Mouse (Mus musculus) MEL (cell line): ENCODE measurements around the gene Gm21976. TPM values are rescaled to one million over a fixed set of nuclear protein-coding genes. Genes with fewer than 3 reads are reported as not detected.

Experiments used
- DNase-seq: peaks from one replicate; pipeline ENCODE4 v3.0.0; 2011; ENCODE audit warnings: low read depth, low spot score
- H3K27ac ChIP-seq: 2 replicates; pipeline ENCODE4 v1.5.1; 2012; ENCODE audit warnings: low read depth, mild to moderate bottlenecking, control low read depth, low read length, moderate library complexity; ENCODE audit not compliant: control insufficient read depth
- H3K27me3 ChIP-seq, 2 experiments: fragments of 150-350 bp in 1 of 2; sonication (generic) in 1 of 2; 2 replicates each; pipeline ENCODE4 v1.6.1; 2012; ENCODE audit warnings: low read length in 2 of 2, mild to moderate bottlenecking in 2 of 2, improper control_type of control experiment in 1 of 2, moderate library complexity in 1 of 2; ENCODE audit not compliant: insufficient read depth in 2 of 2, control insufficient read depth in 1 of 2
- H3K36me3 ChIP-seq, 2 experiments: 2 replicates each; pipeline ENCODE4 v1.6.1; 2012 to 2014; ENCODE audit warnings: low read length in 2 of 2, improper control_type of control experiment in 1 of 2, inconsistent platforms in 1 of 2, mild to moderate bottlenecking in 1 of 2; ENCODE audit not compliant: insufficient read depth in 2 of 2, control insufficient read depth in 1 of 2
- H3K4me1 ChIP-seq, 2 experiments: fragments of 150-350 bp in 1 of 2; sonication (generic) in 1 of 2; 2 replicates each; pipeline ENCODE4 v1.6.1; 2012; ENCODE audit warnings: low read length in 2 of 2, improper control_type of control experiment in 1 of 2, mild to moderate bottlenecking in 1 of 2; ENCODE audit not compliant: insufficient read depth in 2 of 2, control insufficient read depth in 1 of 2
- H3K4me3 ChIP-seq, 2 experiments: fragments of 150-350 bp in 1 of 2; sonication (generic) in 1 of 2; 2 replicates each; pipeline ENCODE4 v1.5.1; 2012; ENCODE audit warnings: low read depth in 2 of 2, low read length in 2 of 2, mild to moderate bottlenecking in 2 of 2, moderate library complexity in 2 of 2, control low read depth in 1 of 2, improper control_type of control experiment in 1 of 2; ENCODE audit not compliant: control insufficient read depth in 1 of 2, insufficient read depth in 1 of 2
- H3K79me2 ChIP-seq: 2 replicates; pipeline ENCODE4 v1.6.1; 2012; ENCODE audit warnings: mild to moderate bottlenecking, low read length, moderate library complexity; ENCODE audit not compliant: control insufficient read depth, poor library complexity, insufficient read depth
- H3K9ac ChIP-seq: 2 replicates; pipeline ENCODE4 v1.6.1; 2012; ENCODE audit warnings: low read depth, mild to moderate bottlenecking, control low read depth, low read length, moderate library complexity; ENCODE audit not compliant: control insufficient read depth, poor library complexity, severe bottlenecking
- H3K9me3 ChIP-seq: fragments of 150-350 bp; sonication (generic); replicated peaks from 2 replicates; pipeline ENCODE4 v1.6.1; 2012; ENCODE audit warnings: mild to moderate bottlenecking, low read length, improper control_type of control experiment, moderate library complexity; ENCODE audit not compliant: insufficient read depth
- BHLHE40 ChIP-seq: IDR thresholded peaks from 2 replicates; pipeline ENCODE4 v1.6.1; 2012; ENCODE audit warnings: low read depth, mild to moderate bottlenecking, inconsistent platforms, low read length, improper control_type of control experiment, borderline replicate concordance
- CHD1 ChIP-seq: IDR thresholded peaks from 2 replicates; pipeline ENCODE4 v1.6.1; 2012; ENCODE audit warnings: low read depth, mild to moderate bottlenecking, inconsistent platforms, low read length, improper control_type of control experiment
- CTCF ChIP-seq, 3 experiments: IDR thresholded peaks in 2 of 3; conservative IDR thresholded peaks in 1 of 3; 2 replicates each; pipeline ENCODE4 v1.5.1; 2011 to 2012; ENCODE audit warnings: low read length in 3 of 3, low read depth in 2 of 3, mild to moderate bottlenecking in 2 of 3, improper control_type of control experiment in 1 of 3, inconsistent platforms in 1 of 3, mixed read lengths in 1 of 3, moderate library complexity in 1 of 3; ENCODE audit not compliant: control insufficient read depth in 1 of 3, insufficient read depth in 1 of 3, poor library complexity in 1 of 3, severe bottlenecking in 1 of 3
- E2F4 ChIP-seq: IDR thresholded peaks from 2 replicates; pipeline ENCODE4 v1.6.1; 2011; ENCODE audit warnings: low read depth, low read length, improper control_type of control experiment, borderline replicate concordance
- ELF1 ChIP-seq: IDR thresholded peaks from 2 replicates; pipeline ENCODE4 v1.6.1; 2014; ENCODE audit warnings: low read depth, mild to moderate bottlenecking, inconsistent platforms, low read length, improper control_type of control experiment, moderate library complexity
- EP300 ChIP-seq, 2 experiments: IDR thresholded peaks; 2 replicates each; pipeline ENCODE4 v1.6.1; 2011; ENCODE audit warnings: improper control_type of control experiment in 2 of 2, low read length in 2 of 2, low read depth in 1 of 2, mild to moderate bottlenecking in 1 of 2
- ETS1 ChIP-seq: IDR thresholded peaks from 2 replicates; pipeline ENCODE4 v1.6.1; 2012; ENCODE audit warnings: low read depth, mild to moderate bottlenecking, inconsistent platforms, low read length, improper control_type of control experiment, moderate library complexity
- GATA1 ChIP-seq: IDR thresholded peaks from 2 replicates; pipeline ENCODE4 v1.6.1; 2011; ENCODE audit warnings: low read depth, low read length, improper control_type of control experiment
- MAFK ChIP-seq: IDR thresholded peaks from 2 replicates; pipeline ENCODE4 v1.6.1; 2011; ENCODE audit warnings: low read depth, mild to moderate bottlenecking, low read length, improper control_type of control experiment, borderline replicate concordance
- MAZ ChIP-seq: IDR thresholded peaks from 2 replicates; pipeline ENCODE4 v1.6.1; 2012; ENCODE audit warnings: low read depth, mild to moderate bottlenecking, inconsistent platforms, low read length, improper control_type of control experiment
- MXI1 ChIP-seq: IDR thresholded peaks from 2 replicates; pipeline ENCODE4 v1.6.1; 2011; ENCODE audit warnings: mild to moderate bottlenecking, low read depth, low read length, improper control_type of control experiment
- MYB ChIP-seq: IDR thresholded peaks from 2 replicates; pipeline ENCODE4 v1.6.1; 2011; ENCODE audit warnings: mild to moderate bottlenecking, low read depth, low read length, improper control_type of control experiment
- POLR2AphosphoS2 ChIP-seq: IDR thresholded peaks from 2 replicates; pipeline ENCODE4 v1.6.1; 2011; ENCODE audit warnings: low read length, improper control_type of control experiment
- POLR2AphosphoS5 ChIP-seq: IDR thresholded peaks from 2 replicates; pipeline ENCODE4 v1.6.1; 2012; ENCODE audit warnings: low read depth, borderline replicate concordance, mild to moderate bottlenecking, inconsistent platforms, low read length, moderate library complexity, mixed read lengths
- RAD21 ChIP-seq: IDR thresholded peaks from 2 replicates; pipeline ENCODE4 v1.6.1; 2011; ENCODE audit warnings: mild to moderate bottlenecking, low read depth, low read length, improper control_type of control experiment
- TBP ChIP-seq: IDR thresholded peaks from 2 replicates; pipeline ENCODE4 v1.8.0; 2011; ENCODE audit warnings: low read depth, low read length, improper control_type of control experiment
- USF2 ChIP-seq, 2 experiments: IDR thresholded peaks; 2 replicates each; pipeline ENCODE4 v1.6.1; 2011 to 2012; ENCODE audit warnings: improper control_type of control experiment in 2 of 2, low read length in 2 of 2, borderline replicate concordance in 1 of 2, inconsistent platforms in 1 of 2, low read depth in 1 of 2, mild to moderate bottlenecking in 1 of 2; ENCODE audit not compliant: insufficient read depth in 1 of 2
- ZKSCAN1 ChIP-seq: IDR thresholded peaks from 2 replicates; pipeline ENCODE4 v1.6.1; 2012; ENCODE audit warnings: low read depth, mild to moderate bottlenecking, inconsistent platforms, low read length, improper control_type of control experiment, moderate library complexity
- ZMIZ1 ChIP-seq: IDR thresholded peaks from 2 replicates; pipeline ENCODE4 v1.6.1; 2012; ENCODE audit warnings: low read depth, mild to moderate bottlenecking, inconsistent platforms, low read length, improper control_type of control experiment, moderate library complexity
- ZNF384 ChIP-seq: IDR thresholded peaks from 2 replicates; pipeline ENCODE4 v1.6.1; 2012; ENCODE audit warnings: low read depth, mild to moderate bottlenecking, inconsistent platforms, low read length, improper control_type of control experiment
- polyA plus RNA-seq, 2 experiments: library from polyadenylated mRNA; stranded (reverse) in 1 of 2; unstranded in 1 of 2; fragments of >175 nt in 1 of 2; fragments of >200 nt in 1 of 2; gene quantifications; 2 replicates each; pipeline versions ENCODE4 v1.2.1 to v1.2.4; 2012; ENCODE audit warnings: low replicate concordance in 2 of 2, low read depth in 1 of 2; ENCODE audit not compliant: insufficient read length in 2 of 2, insufficient read depth in 1 of 2, missing spikeins in 1 of 2
- total RNA-seq: library from RNA; depleted of rRNA; stranded (reverse); fragments of 300-350 nt; gene quantifications from 2 replicates; pipeline ENCODE4 v1.2.3, GENCODE M21; 2012

Gm21976 gene
- total and polyA plus RNA-seq, 3 experiments = not detected

GRCm38 (mm10) chr13:98305257-98305656 is 25.6 kb downstream of the Gm21976 start:
- H3K9ac ChIP-seq = no peak overlapping the region
- DNase-seq = no peak
- no peaks in the 10 kb centered on the region for H3K27me3 ChIP-seq
- H3K36me3 ChIP-seq = peaks cover 4 to 17% of the 10 kb centered on the region in 2 experiments
- H3K9me3 ChIP-seq = no peaks in the 10 kb centered on the region
- H3K4me1 ChIP-seq = peaks cover 0 to 3% of the 10 kb centered on the region in 2 experiments; a peak in 2 of 4 replicates
- TF ChIP-seq POLR2AphosphoS5 (no peak), EP300 (IDR thresholded peaks at IDR 0.05; ENCODE audit: low read depth in 1 of 2, low read length in 2 of 2) (no peak)
- H3K4me3 ChIP-seq = no peak overlapping the region
- no peaks in the 10 kb centered on the region for H3K79me2 ChIP-seq
- no peak overlapping the region for H3K27ac ChIP-seq

- DNase-seq = no peak
- Histone ChIP-seq H3K9ac (no peak overlapping the region), H3K9me3 (no peaks in the 10 kb centered on the region), H3K4me3 (no peak overlapping the region), H3K27ac (no peak overlapping the region), H3K79me2 (peaks cover 4% of the 10 kb centered on the region; the same call in 1 of the 2 replicates), H3K4me1 (peaks cover 0 to 3% of the 10 kb centered on the region in 2 experiments; a peak in 2 of 4 replicates), H3K27me3 (no peaks in the 10 kb centered on the region), H3K36me3 (peaks cover 15 to 26% of the 10 kb centered on the region in 2 experiments)
- TF ChIP-seq TBP = no peak
- TF ChIP-seq CHD1 = no peak
- TF ChIP-seq ZKSCAN1 = no peak
- TF ChIP-seq EP300 (IDR thresholded peaks at IDR 0.05; ENCODE audit: low read depth in 1 of 2, low read length in 2 of 2) = no peak
- TF ChIP-seq MAZ = no peak
- no peak for TF ChIP-seq MAFK
- no peak for TF ChIP-seq ELF1
- no peak for TF ChIP-seq RAD21
- no peak for TF ChIP-seq POLR2AphosphoS2
- TF ChIP-seq MXI1 = no peak
- no peak for TF ChIP-seq USF2 (IDR thresholded peaks at IDR 0.05; ENCODE audit: borderline replicate concordance in 1 of 2, insufficient read depth in 1 of 2, low read depth in 1 of 2, low read length in 2 of 2)
- TF ChIP-seq E2F4 = no peak
- TF ChIP-seq ZMIZ1 = no peak
- TF ChIP-seq ETS1 = no peak
- no peak for TF ChIP-seq MYB
- no peak for TF ChIP-seq ZNF384
- no peak for TF ChIP-seq CTCF (IDR thresholded peaks at IDR 0.05 in 2 of 3, conservative IDR thresholded peaks at IDR 0.05 in 1 of 3; ENCODE audit: control insufficient read depth in 1 of 3, insufficient read depth in 1 of 3, low read depth in 2 of 3, low read length in 3 of 3, poor library complexity in 1 of 3, severe bottlenecking in 1 of 3)
- no peak for TF ChIP-seq BHLHE40
- no peak for TF ChIP-seq GATA1
These were observed 26.7 kb downstream of the Gm21976 start for GRCm38 (mm10) chr13:98306393-98306792.
